Mouse (Mus musculus) liver, postnatal 0 days (tissue): ENCODE measurements at regions not wholly inside any gene's neighbourhood (a gene's known extent, or its start where the extent isn't known, plus 50 kb on each side); places are given as distances from the start of the nearest gene placed in this dataset.

Source experiments
- ATAC-seq: fragments of 200-750 bp; cut with Nextera tagmentation; 2 replicates; pipeline ENCODE4 v1.8.0; 2017; ENCODE audit warnings: mild to moderate bottlenecking, moderate library complexity
- DNase-seq: peaks from one replicate; pipeline ENCODE4 v3.0.0-alpha.2; 2016
- H3K27ac ChIP-seq: fragments of 300-500 bp; sonication (generic); 2 replicates; pipeline ENCODE4 v1.5.1; 2014; ENCODE audit warnings: antibody characterized with exemption, moderate library complexity, mild to moderate bottlenecking, low read depth
- H3K27me3 ChIP-seq: fragments of 300-500 bp; sonication (generic); 2 replicates; pipeline ENCODE4 v1.6.1; 2014; ENCODE audit warnings: low read length, control low read depth, mixed read lengths; ENCODE audit not compliant: insufficient read depth
- H3K36me3 ChIP-seq: fragments of 300-500 bp; sonication (generic); replicated peaks from 2 replicates; pipeline ENCODE4 v1.6.1; 2014; ENCODE audit warnings: mild to moderate bottlenecking, control low read depth, low read length, moderate library complexity, mixed read lengths; ENCODE audit not compliant: insufficient read depth
- H3K4me1 ChIP-seq: fragments of 300-500 bp; sonication (generic); 2 replicates; pipeline ENCODE4 v1.6.1; 2014; ENCODE audit warnings: antibody characterized with exemption, mild to moderate bottlenecking, control low read depth; ENCODE audit not compliant: insufficient read depth
- H3K4me2 ChIP-seq: fragments of 300-500 bp; sonication (generic); 2 replicates; pipeline ENCODE4 v1.6.1; 2014; ENCODE audit warnings: low read depth, mild to moderate bottlenecking, low read length, moderate library complexity, mixed read lengths
- H3K4me3 ChIP-seq: fragments of 300-500 bp; sonication (generic); 2 replicates; pipeline ENCODE4 v1.5.1; 2014; ENCODE audit warnings: low read depth, low read length
- H3K9ac ChIP-seq: fragments of 300-500 bp; sonication (generic); replicated peaks from 2 replicates; pipeline ENCODE4 v1.6.1; 2014; ENCODE audit warnings: mild to moderate bottlenecking, moderate library complexity
- H3K9me3 ChIP-seq: fragments of 300-500 bp; sonication (generic); 2 replicates; pipeline ENCODE4 v1.6.1; 2016; ENCODE audit warnings: mild to moderate bottlenecking, control low read depth, low read length, mixed read lengths
- CTCF ChIP-seq: sonication (generic); IDR thresholded peaks from 2 replicates; pipeline ENCODE4 v1.5.1; 2016; ENCODE audit warnings: antibody characterized with exemption, low read depth
- EP300 ChIP-seq: IDR thresholded peaks from 2 replicates; pipeline ENCODE4 v1.6.1; 2016; ENCODE audit warnings: antibody characterized with exemption, low read depth, mild to moderate bottlenecking
- WGBS: fragments of 180-500 bp; shearing (Covaris S2); extraction: QIAGEN DNeasy Blood & Tissue Kit; methylation state at CpG from one replicate; pipeline ENCODE4 v1.1.7; 2014; ENCODE audit not compliant: insufficient replicate concordance; 5-methylcytosine and 5-hydroxymethylcytosine counted together

DNA sequence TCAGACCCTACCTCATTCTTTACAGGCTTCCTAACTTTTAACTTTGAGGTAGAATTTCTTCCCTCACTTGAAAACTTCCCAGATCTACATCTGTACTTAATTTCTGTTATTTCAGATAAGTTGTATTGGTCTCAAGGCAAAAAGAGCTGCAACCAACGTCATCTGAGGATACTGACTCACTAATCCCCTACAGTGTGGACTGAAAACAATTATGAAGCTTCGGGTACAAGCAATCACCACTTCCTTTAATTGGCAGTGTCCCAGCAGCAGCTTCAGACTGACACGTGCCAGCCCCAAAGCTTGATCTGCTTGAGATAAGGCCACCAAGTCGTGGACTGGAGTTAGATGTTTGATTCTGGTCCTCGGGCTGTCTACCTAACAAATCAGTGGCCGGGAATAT is 247.3 kb upstream of the Zc3h12c start:
- no peak for DNase-seq
- Histone ChIP-seq H3K36me3 (no peaks in the 10 kb centered on the region), H3K4me2 (no peak overlapping the region), H3K4me3 (no peak overlapping the region), H3K4me1 (no peaks in the 10 kb centered on the region), H3K9me3 (no peaks in the 10 kb centered on the region), H3K9ac (no peak overlapping the region), H3K27me3 (no peaks in the 10 kb centered on the region), H3K27ac (no peak overlapping the region)
- WGBS, result 27% methylated on average over 6 of the region's 6 CpGs
- ATAC-seq, result no peak
- TF ChIP-seq EP300, result no peak
- TF ChIP-seq CTCF, result no peak

DNA sequence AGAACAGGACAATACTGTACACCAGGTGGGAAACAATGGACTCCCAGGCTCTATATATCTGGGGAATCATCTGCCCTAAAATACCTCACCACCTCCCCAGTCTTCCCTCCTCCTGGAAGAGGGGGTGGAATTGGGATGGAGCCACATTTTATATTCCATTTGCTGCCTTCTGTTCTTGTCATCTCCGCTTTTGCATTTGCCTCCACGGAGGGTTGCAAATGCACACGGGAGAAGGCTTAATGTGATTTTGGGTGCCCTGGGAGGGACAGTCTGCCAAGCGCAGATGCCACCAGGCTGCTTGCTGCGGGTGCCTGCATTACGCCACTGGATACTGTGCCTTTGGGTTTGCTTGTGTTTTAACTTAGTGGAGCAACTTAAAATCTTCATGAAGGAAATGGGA is 239.5 kb upstream of the Zc3h12c start:
- Histone ChIP-seq H3K9me3 (no peaks in the 10 kb centered on the region), H3K4me1 (no peaks in the 10 kb centered on the region), H3K9ac (no peak overlapping the region), H3K4me3 (no peak overlapping the region), H3K36me3 (no peaks in the 10 kb centered on the region), H3K27me3 (no peaks in the 10 kb centered on the region), H3K27ac (no peak overlapping the region), H3K4me2 (no peak overlapping the region)
- no peak for ATAC-seq
- WGBS, result 91% methylated on average over 6 of the region's 6 CpGs
- TF ChIP-seq CTCF (no peak), EP300 (no peak)
- DNase-seq, result no peak

- WGBS, result 63% methylated on average over 2 of the region's 2 CpGs
- Histone ChIP-seq H3K4me1 (no peaks in the 10 kb centered on the region), H3K27me3 (no peaks in the 10 kb centered on the region), H3K27ac (no peak overlapping the region), H3K9ac (no peak overlapping the region), H3K4me2 (no peak overlapping the region), H3K36me3 (no peaks in the 10 kb centered on the region), H3K4me3 (no peak overlapping the region), H3K9me3 (no peaks in the 10 kb centered on the region)
- ATAC-seq, result no peak
- no peak for DNase-seq
- TF ChIP-seq CTCF, result no peak
- TF ChIP-seq EP300, result no peak
These were observed 234.1 kb upstream of the Zc3h12c start for GRCm38 (mm10) chr9:52402496-52402895.

GRCm38 (mm10) chr9:52379031-52379430 is 210.7 kb upstream of the Zc3h12c start:
- Histone ChIP-seq H3K4me1 (no peaks in the 10 kb centered on the region), H3K27me3 (no peaks in the 10 kb centered on the region), H3K4me3 (no peak overlapping the region), H3K9me3 (no peaks in the 10 kb centered on the region), H3K36me3 (no peaks in the 10 kb centered on the region), H3K27ac (no peak overlapping the region), H3K4me2 (no peak overlapping the region), H3K9ac (no peak overlapping the region)
- ATAC-seq (no peak), DNase-seq (no peak)
- TF ChIP-seq EP300 (no peak), CTCF (no peak)
- 46% methylated on average over 2 of the region's 2 CpGs for WGBS

DNA sequence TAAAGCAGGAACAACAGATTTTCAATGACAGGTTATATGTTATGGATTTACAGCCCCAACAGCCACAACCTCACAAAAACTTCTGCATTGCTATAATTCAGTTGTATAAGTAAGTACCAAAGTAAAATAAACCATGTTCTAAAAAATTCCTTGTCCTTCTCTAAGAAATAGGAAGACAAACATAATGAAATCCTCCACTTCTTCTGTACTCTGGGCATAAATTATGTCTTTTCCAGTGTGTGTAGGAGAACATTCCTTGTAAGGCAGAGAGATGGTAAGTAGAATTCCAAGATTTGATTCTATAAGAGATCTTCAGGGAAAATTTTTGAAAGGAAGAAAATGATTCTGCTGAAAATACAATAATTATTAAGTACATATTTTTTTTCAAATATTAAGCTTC is 209.4 kb upstream of the Zc3h12c start:
- no peak overlapping the region for H3K4me3 ChIP-seq
- no peak overlapping the region for H3K4me2 ChIP-seq
- no peak for ATAC-seq
- H3K27me3 ChIP-seq, result no peaks in the 10 kb centered on the region
- TF ChIP-seq EP300 (no peak), CTCF (no peak)
- no peak for DNase-seq
- no peaks in the 10 kb centered on the region for H3K4me1 ChIP-seq
- no peak overlapping the region for H3K27ac ChIP-seq
- no peaks in the 10 kb centered on the region for H3K36me3 ChIP-seq
- H3K9ac ChIP-seq, result no peak overlapping the region
- no peaks in the 10 kb centered on the region for H3K9me3 ChIP-seq

- Histone ChIP-seq H3K9ac (no peak overlapping the region), H3K4me2 (no peak overlapping the region), H3K36me3 (no peaks in the 10 kb centered on the region), H3K4me1 (no peaks in the 10 kb centered on the region), H3K4me3 (no peak overlapping the region), H3K27ac (no peak overlapping the region), H3K27me3 (no peaks in the 10 kb centered on the region), H3K9me3 (no peaks in the 10 kb centered on the region)
- WGBS, result 44% methylated on average over 3 of the region's 3 CpGs
- DNase-seq (no peak), ATAC-seq (no peak)
- TF ChIP-seq CTCF, result no peak
- no peak for TF ChIP-seq EP300
These were observed 208.5 kb upstream of the Zc3h12c start for GRCm38 (mm10) chr9:52376914-52377313.

- no peak for ATAC-seq
- Histone ChIP-seq H3K9me3 (no peaks in the 10 kb centered on the region), H3K27ac (no peak overlapping the region), H3K27me3 (no peaks in the 10 kb centered on the region), H3K4me3 (no peak overlapping the region), H3K9ac (no peak overlapping the region), H3K36me3 (no peaks in the 10 kb centered on the region), H3K4me1 (no peaks in the 10 kb centered on the region), H3K4me2 (no peak overlapping the region)
- TF ChIP-seq CTCF (no peak), EP300 (no peak)
- DNase-seq, result no peak
- 87% methylated on average over 1 of the region's 1 CpGs for WGBS
These were observed 202.9 kb upstream of the Zc3h12c start for GRCm38 (mm10) chr9:52371296-52371695.
